Mouse (Mus musculus) stomach, embryonic 16.5 days (tissue): ENCODE measurements around the gene Serpini1. TPM values are rescaled to one million over a fixed set of nuclear protein-coding genes. Genes with fewer than 3 reads are reported as not detected.

Experiments
- ATAC-seq: fragments of 200-750 bp; cut with Nextera tagmentation; 2 replicates; pipeline ENCODE4 v1.8.0; 2017; ENCODE audit warnings: moderate number of reproducible peaks, moderate TSS enrichment; ENCODE audit not compliant: insufficient read depth, low FRiP score
- H3K27ac ChIP-seq: fragments of 300-500 bp; sonication (generic); 2 replicates; pipeline ENCODE4 v1.5.1; 2014; ENCODE audit warnings: low read length
- H3K27me3 ChIP-seq: fragments of 300-500 bp; sonication (generic); 2 replicates; pipeline ENCODE4 v1.6.1; 2014; ENCODE audit warnings: low read length, control low read depth, mixed read lengths; ENCODE audit not compliant: control insufficient read depth, insufficient read depth
- H3K36me3 ChIP-seq: fragments of 300-500 bp; sonication (generic); 2 replicates; pipeline ENCODE4 v1.6.1; 2014; ENCODE audit warnings: low read length; ENCODE audit not compliant: control insufficient read depth, insufficient read depth
- H3K4me1 ChIP-seq: fragments of 300-500 bp; sonication (generic); 2 replicates; pipeline ENCODE4 v1.6.1; 2014; ENCODE audit warnings: low read length, control low read depth, mixed read lengths; ENCODE audit not compliant: control insufficient read depth, insufficient read depth
- H3K4me2 ChIP-seq: fragments of 300-500 bp; sonication (generic); 2 replicates; pipeline ENCODE4 v1.6.1; 2014; ENCODE audit warnings: low read depth, low read length, mixed read lengths
- H3K4me3 ChIP-seq: fragments of 300-500 bp; sonication (generic); replicated peaks from 2 replicates; pipeline ENCODE4 v1.5.1; 2014; ENCODE audit warnings: mild to moderate bottlenecking, low read length
- H3K9ac ChIP-seq: fragments of 300-500 bp; sonication (generic); 2 replicates; pipeline ENCODE4 v1.6.1; 2014; ENCODE audit warnings: low read length
- H3K9me3 ChIP-seq: fragments of 300-500 bp; sonication (generic); replicated peaks from 2 replicates; pipeline ENCODE4 v1.6.1; 2016; ENCODE audit warnings: low read length, control low read depth; ENCODE audit not compliant: control insufficient read depth
- whole genome bisulfite sequencing: fragments of 180-500 bp; shearing (Covaris S2); extraction: QIAGEN DNeasy Blood & Tissue Kit; methylation state at CpG from one replicate; pipeline ENCODE4 v1.1.7; 2014; 5-methylcytosine and 5-hydroxymethylcytosine counted together
- polyA plus RNA-seq: library from polyadenylated mRNA; unstranded; fragments of >200 nt; fragmentation: Nextera tagmentation; extraction: Ambion mirVana; gene quantifications from 2 replicates; pipeline ENCODE4 v1.2.1, GENCODE M21; 2015

The Serpini1 gene
- polyA plus RNA-seq, 1 experiment from 2014 or later, result 21.2 TPM

GRCm38 (mm10) chr3:75551248-75551647, 6.1 kb upstream of the Serpini1 start:
- H3K4me3 ChIP-seq, result no peak overlapping the region
- H3K27ac ChIP-seq, result no peak overlapping the region
- no peaks in the 10 kb centered on the region for H3K27me3 ChIP-seq
- ATAC-seq, result no peak
- no peaks in the 10 kb centered on the region for H3K9me3 ChIP-seq
- H3K4me1 ChIP-seq, result no peaks in the 10 kb centered on the region
- H3K4me2 ChIP-seq, result no peak overlapping the region
- no peak overlapping the region for H3K9ac ChIP-seq
- no peaks in the 10 kb centered on the region; the same call in 1 of the 2 replicates for H3K36me3 ChIP-seq

GRCm38 (mm10) chr3:75556121-75556694, 1.1 kb upstream of the Serpini1 start:
- no peaks in the 10 kb centered on the region for H3K9me3 ChIP-seq
- H3K4me1 ChIP-seq, result 0 out of 2 replicates have a peak, but pooled peaks cover 8% of the 10 kb centered on the region
- peak overlapping the region; percentile 92 for H3K4me2 ChIP-seq
- peak; percentile 22; the same call in 1 of the 2 replicates for ATAC-seq
- H3K27me3 ChIP-seq, result no peaks in the 10 kb centered on the region
- peak overlapping the region; percentile 82 for H3K27ac ChIP-seq
- H3K4me3 ChIP-seq, result peak overlapping the region; percentile 97
- H3K9ac ChIP-seq, result peak overlapping the region; percentile 96
- 0% methylated on average over 36 of the region's 36 CpGs for WGBS
- no peaks in the 10 kb centered on the region; the same call in 1 of the 2 replicates for H3K36me3 ChIP-seq

- no peaks in the 10 kb centered on the region for H3K9me3 ChIP-seq
- H3K27me3 ChIP-seq, result no peaks in the 10 kb centered on the region
- WGBS, result under 1% methylated on average over 35 of the region's 35 CpGs
- peak within 1 kb of the TSS; percentile 84 for H3K27ac ChIP-seq
- peak within 1 kb of the TSS; percentile 92 for H3K4me2 ChIP-seq
- peak within 1 kb of the TSS; percentile 96 for H3K9ac ChIP-seq
- H3K36me3 ChIP-seq, result no peaks in the 10 kb centered on the region; the same call in 1 of the 2 replicates
- peak within 1 kb of the TSS; percentile 97 for H3K4me3 ChIP-seq
- H3K4me1 ChIP-seq, result 0 out of 2 replicates have a peak, but pooled peaks cover 8% of the 10 kb centered on the region
- ATAC-seq, result peak; percentile 98
These were observed 554 bp upstream of the Serpini1 start, which contains the start of gene Pdcd10 for GRCm38 (mm10) chr3:75556695-75557291. Pdcd10 (minus strand) TSS chr3:75556856.

GRCm38 (mm10) chr3:75574074-75574473, 16.7 kb downstream of the Serpini1 start:
- Histone ChIP-seq H3K9me3 (no peaks in the 10 kb centered on the region), H3K27ac (no peak overlapping the region), H3K4me2 (no peak overlapping the region), H3K9ac (no peak overlapping the region), H3K4me1 (no peaks in the 10 kb centered on the region), H3K27me3 (no peaks in the 10 kb centered on the region), H3K4me3 (no peak overlapping the region), H3K36me3 (no peaks in the 10 kb centered on the region)
- ATAC-seq, result no peak
- 71% methylated on average over 2 of the region's 2 CpGs for WGBS

GRCm38 (mm10) chr3:75575582-75575981, 18.2 kb downstream of the Serpini1 start:
- no peak overlapping the region for H3K27ac ChIP-seq
- H3K27me3 ChIP-seq, result no peaks in the 10 kb centered on the region
- H3K4me3 ChIP-seq, result no peak overlapping the region
- no peaks in the 10 kb centered on the region for H3K36me3 ChIP-seq
- H3K4me1 ChIP-seq, result no peaks in the 10 kb centered on the region
- H3K4me2 ChIP-seq, result no peak overlapping the region
- no peak for ATAC-seq
- H3K9me3 ChIP-seq, result no peaks in the 10 kb centered on the region
- H3K9ac ChIP-seq, result no peak overlapping the region
- WGBS, result 75% methylated on average over 1 of the region's 1 CpGs

- Histone ChIP-seq H3K36me3 (no peaks in the 10 kb centered on the region), H3K27ac (no peak overlapping the region), H3K4me1 (no peaks in the 10 kb centered on the region), H3K9ac (no peak overlapping the region), H3K9me3 (no peaks in the 10 kb centered on the region), H3K4me3 (no peak overlapping the region), H3K4me2 (no peak overlapping the region), H3K27me3 (no peaks in the 10 kb centered on the region)
- 55% methylated on average over 4 of the region's 4 CpGs for WGBS
- ATAC-seq, result no peak
These were observed 22.0 kb downstream of the Serpini1 start for GRCm38 (mm10) chr3:75579352-75579751.

- H3K36me3 ChIP-seq, result no peaks in the 10 kb centered on the region
- H3K4me1 ChIP-seq, result no peaks in the 10 kb centered on the region
- H3K27ac ChIP-seq, result no peak overlapping the region
- no peaks in the 10 kb centered on the region for H3K27me3 ChIP-seq
- WGBS, result 67% methylated on average over 3 of the region's 3 CpGs
- H3K9me3 ChIP-seq, result no peaks in the 10 kb centered on the region
- no peak overlapping the region for H3K4me2 ChIP-seq
- H3K4me3 ChIP-seq, result no peak overlapping the region
- H3K9ac ChIP-seq, result no peak overlapping the region
- ATAC-seq, result no peak
These were observed 25.9 kb downstream of the Serpini1 start for GRCm38 (mm10) chr3:75583293-75583692.

GRCm38 (mm10) chr3:75584898-75585297, 27.6 kb downstream of the Serpini1 start:
- Histone ChIP-seq H3K27me3 (no peaks in the 10 kb centered on the region), H3K27ac (no peak overlapping the region), H3K36me3 (no peaks in the 10 kb centered on the region), H3K9ac (no peak overlapping the region), H3K9me3 (no peaks in the 10 kb centered on the region), H3K4me2 (no peak overlapping the region), H3K4me3 (no peak overlapping the region), H3K4me1 (no peaks in the 10 kb centered on the region)
- WGBS, result 87% methylated on average over 4 of the region's 4 CpGs
- no peak for ATAC-seq

GRCm38 (mm10) chr3:75611019-75611418, 53.7 kb downstream of the Serpini1 start:
- Histone ChIP-seq H3K9ac (no peak overlapping the region), H3K27me3 (no peaks in the 10 kb centered on the region), H3K9me3 (no peaks in the 10 kb centered on the region), H3K4me3 (no peak overlapping the region), H3K36me3 (no peaks in the 10 kb centered on the region), H3K4me1 (no peaks in the 10 kb centered on the region), H3K27ac (peak overlapping the region; percentile 39; the same call in 1 of the 2 replicates), H3K4me2 (no peak overlapping the region)
- ATAC-seq, result peak; percentile 44; the same call in 1 of the 2 replicates
- 54% methylated on average over 7 of the region's 7 CpGs for WGBS
